Mouse (Mus musculus): ENCODE measurements around the gene Morn5.

Gene Morn5

DNA sequence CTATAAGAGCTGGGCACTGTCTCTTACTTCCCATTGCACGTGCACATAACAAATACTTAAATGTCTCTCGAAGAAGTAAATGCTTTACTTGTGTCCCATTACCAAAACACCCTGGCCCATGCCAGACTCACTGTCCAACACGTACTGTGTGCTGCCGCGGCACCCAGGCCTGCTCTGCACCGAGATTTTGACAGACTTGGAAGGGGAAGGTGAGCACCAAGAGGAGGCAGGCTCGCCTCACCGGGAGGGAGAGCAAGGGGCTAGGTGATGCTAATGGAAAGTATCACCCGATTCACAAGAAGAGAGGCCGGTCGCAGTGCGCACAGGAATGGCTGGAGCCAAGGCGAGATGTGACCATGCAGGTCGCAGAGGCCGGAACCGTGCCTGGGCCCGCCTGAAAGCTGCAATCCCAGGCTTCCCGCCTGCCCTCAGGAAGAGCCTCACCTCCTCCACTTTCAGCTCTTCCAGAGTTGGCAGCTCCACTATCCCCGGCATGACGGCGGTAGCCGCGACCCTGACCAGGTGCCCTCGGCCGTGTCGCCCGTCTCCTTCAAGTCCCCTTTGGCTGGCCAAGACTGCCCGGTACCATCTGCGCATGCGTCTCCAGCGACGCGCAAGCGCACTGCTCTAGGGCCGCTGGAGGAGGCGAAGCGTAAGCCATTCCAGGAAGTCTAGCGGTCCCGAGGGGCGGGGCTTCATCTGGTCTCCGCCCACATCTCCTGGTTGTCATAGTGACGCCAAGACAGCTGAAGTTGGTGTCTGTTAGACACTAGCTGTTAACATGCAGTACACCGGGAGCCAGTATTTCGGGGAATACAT lies at the start of gene Morn5, which contains the start of gene Ndufa8:
Morn5 (plus strand) TSS at position 711 of the 819 bp plus-strand sequence.
Ndufa8 (minus strand) TSS at position 659 of the 819 bp plus-strand sequence.
- peak; percentile 98 for DNase-seq

DNA sequence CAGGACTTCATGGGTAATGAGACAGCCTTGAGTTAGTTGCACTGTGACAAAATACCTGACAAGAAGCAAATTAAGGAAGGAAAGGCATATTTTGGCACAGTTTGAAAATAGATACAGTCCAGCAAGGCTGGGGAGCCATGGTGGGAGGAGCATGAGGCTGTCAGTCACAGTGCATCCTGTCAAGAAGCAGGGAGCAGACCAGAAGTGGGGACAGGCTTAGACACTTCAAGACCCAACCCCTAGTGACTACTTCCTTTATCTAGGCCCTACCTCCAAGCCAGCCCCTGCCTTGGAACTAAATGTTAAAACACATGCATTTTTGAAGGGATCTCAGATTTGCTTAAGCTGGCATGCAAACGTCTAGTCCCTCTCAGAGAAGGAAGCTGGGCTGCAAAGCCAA lies 48.9 kb upstream of the Morn5 start:
- no peak for DNase-seq

DNA sequence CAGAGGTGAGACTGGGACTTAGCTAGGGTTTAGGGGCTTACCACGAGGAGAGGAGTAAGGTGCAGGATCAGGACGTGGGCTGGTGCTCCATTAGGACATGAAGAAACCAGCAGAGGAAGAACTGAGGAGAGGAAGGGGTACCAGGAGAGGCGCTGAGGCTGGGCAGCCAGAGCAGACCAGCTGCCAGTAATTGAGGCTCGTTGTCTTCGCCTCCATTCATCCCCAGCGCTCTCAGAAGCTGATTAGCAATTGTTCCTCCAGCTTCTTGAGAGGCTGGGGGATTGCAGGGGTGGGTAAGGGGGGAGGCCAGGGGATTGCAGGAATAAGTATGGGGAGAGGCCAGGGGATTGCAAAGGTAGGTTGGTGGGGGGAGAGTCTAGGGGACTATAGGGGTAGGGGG lies 47.1 kb upstream of the Morn5 start:
- no peak for DNase-seq

DNA sequence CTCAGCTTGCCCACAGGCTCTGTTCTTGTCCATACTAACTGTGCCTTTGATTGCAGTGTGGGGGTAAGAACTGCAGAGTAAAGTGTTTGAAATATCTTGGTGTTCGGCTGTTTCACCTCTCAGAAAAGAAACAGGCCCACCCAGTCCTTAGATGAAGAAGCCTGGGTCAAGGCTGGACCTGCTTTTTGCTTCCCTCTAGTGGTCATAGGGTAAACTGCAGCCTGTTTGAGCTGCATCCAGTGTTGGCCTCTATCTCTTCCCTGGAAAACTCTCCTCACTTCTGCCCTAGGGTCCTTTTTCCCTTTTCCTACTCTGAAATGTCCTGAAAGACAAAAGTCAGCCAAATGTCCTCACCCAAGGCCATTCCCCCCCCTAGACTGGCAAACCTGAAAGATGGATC lies 41.2 kb upstream of the Morn5 start:
- peak; percentile 73 for DNase-seq

DNA sequence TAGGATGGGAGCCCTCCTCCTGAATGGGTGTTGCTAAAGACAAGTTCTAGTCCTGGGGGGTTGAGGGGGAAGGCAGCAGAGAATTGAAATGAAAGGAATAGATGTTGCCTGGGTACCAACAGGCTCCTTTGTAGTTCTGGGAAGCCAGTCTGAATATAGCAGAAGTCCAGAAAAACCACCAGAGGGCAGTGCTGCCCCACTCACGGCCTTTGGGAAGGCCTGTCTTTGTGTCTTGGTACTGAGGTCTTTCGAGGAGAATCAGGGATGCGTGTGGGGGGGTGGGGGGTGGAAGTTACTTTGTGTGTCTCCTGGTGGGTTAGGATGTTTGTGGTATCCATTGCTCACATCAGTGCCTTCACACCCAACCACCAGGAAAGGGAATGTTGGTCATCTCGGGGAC lies 39.9 kb upstream of the Morn5 start:
- peak; percentile 44 for DNase-seq

DNA sequence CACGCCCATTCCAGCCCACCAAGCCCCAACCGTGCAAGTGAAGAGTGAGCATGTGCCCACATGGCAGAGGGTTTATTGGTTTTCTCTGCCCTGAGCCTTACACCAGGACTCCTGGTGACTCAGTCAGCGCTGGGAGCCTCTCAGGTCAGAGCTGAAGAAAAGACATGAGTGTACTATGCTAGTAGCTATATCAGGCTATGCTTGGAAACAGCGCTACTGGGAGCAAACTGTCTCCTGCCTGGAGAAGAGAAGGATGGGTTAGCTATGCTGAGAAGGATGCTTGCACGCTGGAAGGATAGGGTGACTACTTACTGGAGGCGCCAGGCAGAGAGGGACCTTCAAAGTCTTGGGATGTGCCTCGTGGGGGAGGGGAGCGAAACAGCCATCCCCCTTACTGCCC lies 38.7 kb upstream of the Morn5 start:
- DNase-seq: no peak

DNA sequence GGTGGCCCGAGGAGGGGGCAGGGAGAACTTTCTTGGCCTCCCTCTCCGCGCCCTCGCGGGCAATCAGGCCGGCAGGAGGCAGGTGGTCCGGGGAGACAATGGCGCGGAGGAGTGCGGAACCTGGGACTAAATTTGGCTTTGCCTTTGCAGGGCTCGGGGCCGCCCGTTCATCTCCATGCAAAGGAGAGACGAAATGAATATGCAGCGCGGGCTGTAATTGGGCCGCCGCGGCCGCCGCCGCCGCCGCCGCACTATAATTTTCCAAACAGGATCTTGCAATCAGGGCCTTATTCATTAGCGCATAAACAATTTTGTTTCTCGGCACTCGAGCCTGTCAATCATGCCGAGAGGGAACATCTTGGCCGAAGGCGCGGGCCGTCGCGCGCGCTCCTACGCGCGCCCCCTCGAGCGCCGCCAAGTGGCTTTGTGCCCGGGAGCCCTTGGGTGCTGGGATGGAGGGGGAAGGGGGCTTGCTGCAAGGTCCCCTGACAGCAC lies 37.9 kb upstream of the Morn5 start:
- peak; percentile 42 for DNase-seq

DNA sequence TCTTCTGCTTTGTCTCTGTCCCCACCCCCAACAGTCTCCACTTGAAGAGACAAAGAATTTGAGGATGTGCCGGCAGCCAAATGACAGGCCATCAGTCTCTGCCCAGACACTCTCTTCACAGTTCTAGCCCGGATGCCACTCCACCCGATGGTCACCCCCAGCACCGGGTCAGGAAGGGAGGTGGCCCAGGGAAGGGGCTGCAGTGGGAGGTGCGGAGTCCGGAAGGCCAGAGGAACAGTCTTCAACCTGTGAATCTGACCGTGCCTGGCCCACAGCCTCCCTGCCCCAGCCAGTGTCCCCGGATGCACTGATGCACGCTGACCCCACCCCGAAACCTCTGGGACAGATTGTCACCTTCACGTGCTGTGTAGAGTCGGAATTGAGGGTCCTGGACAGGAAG lies 36.2 kb upstream of the Morn5 start:
- DNase-seq: peak; percentile 69

DNA sequence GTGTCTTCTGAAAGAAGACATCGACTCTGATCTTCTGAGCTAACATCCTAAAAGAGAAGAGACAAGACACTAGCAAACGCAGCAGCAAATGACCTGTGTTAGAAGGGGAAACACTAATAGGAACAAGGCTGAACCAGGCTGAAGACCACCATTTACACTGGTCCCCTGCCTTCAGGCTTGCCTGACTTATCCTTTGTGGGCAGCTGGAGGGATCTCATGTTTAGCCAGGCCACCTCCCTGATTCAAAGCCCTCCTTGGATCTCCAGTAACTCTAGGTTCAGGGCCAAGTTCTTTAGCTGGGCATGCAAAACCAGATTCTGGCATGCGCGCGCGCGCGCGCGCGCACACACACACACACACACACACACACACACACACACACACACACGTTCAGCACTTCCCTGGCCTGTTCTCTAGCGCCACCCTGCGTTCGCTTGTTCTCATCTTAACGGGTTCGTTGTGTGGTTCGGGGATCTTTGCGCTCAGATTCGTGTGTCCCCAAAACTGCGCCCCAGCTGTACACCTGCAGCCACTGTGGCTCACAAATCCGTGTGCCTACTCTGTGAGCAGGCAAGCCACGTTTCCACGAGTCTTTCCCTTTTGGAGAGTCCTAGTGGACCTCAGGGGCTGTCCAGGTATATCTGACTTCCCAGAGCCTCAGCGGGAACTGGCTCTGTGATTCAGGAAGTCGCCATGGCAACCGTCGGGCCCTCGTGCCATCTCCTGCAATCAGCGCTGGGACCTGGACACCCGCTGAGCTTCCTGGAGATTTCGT lies 27.7 kb upstream of the Morn5 start:
- peak; percentile 84 for DNase-seq

DNA sequence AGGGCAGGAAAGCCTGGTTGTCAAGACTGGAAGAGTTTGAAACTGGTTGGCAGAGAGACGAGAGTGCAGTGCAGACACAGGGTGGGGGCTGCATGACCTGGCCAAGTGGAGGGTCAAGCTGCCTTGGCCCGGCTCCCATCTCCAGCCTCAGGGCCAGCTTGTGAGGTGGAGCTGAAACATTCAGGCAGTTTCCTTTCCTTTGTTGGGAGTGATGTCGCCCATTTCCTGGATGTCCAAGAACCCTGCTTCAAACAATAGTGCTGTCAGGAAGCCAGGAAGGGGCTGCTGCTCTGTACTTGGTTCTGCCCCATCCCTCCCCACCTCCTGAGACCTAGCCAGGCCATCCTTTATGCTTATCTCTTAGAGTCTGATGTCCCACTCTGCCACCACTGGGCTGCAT lies 26.0 kb upstream of the Morn5 start:
- peak; percentile 89 for DNase-seq

DNA sequence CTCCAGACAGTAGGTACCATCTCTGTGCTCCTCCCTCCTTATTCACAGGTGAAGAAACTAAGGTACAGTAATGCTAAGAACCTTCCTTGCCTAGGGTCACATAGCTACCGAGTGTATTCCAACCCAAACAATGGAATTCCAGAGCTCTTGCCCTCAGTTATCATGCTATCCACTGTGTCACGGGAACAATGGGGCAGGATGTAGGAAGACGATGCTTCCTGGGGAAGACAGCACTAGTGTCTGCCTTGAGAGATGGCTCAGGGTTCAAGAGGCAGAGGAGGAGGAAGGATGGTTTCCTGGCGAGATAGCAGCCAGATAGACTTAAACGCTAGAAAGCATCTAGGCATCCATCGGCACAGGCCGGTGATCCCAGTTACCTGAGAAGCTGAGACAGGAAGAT lies 16.4 kb upstream of the Morn5 start:
- no peak for DNase-seq

DNA sequence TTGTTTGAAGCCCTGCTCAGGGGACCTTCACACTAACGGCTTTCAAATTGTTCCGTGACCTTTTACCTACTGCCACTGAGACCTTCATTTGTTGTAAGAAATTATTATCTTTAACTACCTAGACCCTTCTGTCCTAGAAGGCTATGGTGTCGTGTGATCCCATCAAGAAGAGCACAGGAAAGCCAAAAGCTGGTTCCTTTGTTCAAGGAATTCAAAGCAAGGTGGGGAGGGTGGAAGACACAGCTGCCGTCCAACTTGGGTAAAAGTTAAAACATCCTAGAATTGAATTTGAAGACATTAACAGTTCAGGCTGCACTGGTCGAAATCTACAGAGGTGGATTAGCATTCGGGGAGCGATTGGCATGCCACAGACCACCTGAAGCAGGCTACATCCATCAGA lies 15.3 kb upstream of the Morn5 start:
- DNase-seq: no peak

DNA sequence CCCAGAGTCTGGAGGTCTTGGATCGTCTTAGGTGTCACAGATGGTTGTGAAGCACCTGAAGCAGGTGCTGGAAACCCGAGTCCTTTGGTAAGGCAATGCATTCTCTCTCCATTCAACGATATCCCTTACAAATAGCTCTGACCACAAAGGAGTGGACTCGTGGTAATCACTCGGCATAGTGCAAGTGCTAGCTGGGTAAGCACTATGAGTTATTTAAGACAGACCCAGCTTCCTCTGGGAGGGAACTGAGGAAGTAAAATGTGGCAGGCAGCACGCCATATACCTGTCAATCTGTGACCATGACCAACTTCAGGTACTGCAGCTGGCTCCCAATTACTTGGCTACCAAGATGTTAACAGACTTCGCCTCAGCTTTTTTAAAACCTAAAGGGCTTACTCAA lies 14.4 kb upstream of the Morn5 start:
- no peak for DNase-seq

DNA sequence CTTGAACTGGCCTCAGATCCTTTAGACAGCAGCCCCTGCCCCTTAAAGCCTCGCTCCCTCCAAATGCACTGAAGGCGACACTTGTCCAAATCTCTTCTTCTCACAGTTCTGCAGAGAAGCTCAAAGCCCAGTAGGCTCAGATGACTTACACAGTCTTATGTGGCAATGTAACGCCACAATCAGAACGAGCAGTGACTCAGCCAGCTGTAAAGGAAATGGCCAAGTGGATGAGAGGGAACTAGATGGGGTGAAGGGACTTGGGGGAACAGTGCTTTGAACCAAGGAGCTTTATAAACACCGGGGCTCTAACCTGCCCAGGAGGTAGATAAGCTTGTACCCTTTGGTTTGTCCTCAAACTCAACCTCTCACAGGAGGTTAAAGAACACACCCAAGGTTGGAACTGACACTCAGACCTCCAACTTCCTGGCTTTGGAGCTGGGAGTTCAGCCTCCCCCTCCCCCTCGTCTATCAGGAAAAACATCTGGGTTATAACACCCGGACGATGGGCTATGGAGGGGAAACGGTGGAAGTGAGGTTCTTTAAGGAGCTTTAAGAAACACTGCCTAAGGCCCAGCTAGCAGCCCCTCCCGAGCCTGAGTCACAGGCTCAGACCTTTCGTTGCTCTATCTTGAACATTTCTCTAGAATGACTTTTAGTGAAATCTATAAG lies 13.7 kb upstream of the Morn5 start:
- no peak for DNase-seq

DNA sequence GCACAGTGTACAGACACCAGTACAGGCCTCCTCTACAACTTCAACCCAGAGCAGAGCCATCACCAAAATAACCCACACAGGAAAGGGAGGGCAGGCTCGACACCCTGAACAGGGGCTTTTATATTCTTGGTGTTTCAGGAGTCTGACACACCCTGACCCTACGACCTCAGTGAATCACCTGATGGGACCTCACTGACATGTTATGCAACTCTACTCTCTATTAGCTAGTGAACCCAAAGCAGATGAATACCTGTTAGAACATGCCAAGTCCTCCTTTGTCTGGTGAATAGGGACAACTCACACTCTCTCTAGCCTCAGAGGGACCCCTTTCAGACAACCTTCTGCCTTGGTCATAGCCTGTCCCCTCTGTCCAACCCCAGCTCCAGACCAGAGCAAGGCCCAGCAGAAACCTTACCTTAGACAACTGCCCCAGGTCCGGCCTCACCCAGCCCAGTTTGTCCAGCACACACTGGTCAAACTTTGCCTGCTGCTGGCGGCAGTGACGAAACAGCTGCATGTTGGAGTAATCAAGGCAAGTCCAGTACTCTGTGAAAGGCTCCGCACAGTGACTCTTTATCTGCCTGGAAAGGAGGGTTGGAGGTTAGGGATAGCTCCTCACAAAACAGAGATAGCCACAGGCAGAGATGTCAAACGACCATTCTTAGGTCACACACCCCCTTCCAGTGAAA lies 9.8 kb upstream of the Morn5 start:
- DNase-seq: no peak

DNA sequence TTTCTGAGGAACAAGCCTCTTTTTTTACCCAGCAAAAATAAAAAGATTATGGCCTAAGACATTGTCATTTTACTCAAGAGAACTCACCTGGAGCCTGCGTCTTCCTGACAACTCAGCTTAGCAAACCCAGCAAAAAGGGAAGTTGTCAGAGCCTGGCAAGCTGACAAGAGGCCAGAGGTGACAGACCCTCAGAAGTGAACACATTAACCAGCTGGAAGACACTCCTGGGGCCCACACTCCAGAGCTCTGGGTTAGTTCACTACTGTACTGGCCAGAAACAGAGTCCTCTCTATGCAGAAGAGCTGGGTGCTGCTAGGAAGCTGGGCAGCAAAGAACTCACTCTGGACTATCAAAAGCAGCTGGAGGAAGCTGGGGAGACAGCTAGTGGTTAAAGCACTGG lies 8.4 kb upstream of the Morn5 start:
- DNase-seq: no peak

DNA sequence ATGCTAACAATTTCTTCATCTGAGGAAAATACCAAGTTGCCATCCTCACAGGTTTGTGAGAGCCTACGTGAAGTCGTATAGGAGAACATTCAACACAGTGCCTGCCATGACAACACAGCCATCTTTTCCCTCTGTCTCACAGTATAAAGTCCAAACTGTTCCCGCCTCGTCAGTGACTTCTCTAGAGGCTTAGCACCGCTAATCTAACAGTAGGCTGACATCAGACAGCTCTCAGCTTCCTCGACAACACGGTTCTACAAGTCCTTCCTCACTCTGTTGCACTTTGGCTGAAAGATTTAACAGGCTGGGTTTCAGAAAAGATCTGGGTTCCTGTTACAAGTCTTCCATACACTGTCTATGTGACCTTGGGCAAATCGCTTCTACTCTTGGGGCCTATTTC lies 1.1 kb upstream of the Morn5 start:
- no peak for DNase-seq

DNA sequence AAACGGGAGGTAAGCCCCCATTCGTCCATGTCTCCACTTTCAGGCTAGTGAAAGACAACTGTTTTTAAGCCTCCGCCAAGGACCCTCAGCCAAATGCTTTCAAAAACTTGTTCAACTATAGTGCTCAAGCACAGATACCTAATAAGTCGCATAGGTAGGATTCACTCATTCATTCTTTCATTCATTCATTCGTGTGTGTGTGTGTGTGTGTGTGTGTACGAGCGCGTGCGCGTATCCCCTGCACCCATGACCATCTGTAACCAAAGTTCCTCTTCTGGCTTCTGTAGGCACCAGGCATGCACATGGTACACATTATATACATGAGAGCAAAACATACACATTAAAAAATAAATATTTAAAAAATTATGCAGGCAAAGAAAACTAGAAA lies 303 bp downstream of the Morn5 start:
- DNase-seq: no peak

DNA sequence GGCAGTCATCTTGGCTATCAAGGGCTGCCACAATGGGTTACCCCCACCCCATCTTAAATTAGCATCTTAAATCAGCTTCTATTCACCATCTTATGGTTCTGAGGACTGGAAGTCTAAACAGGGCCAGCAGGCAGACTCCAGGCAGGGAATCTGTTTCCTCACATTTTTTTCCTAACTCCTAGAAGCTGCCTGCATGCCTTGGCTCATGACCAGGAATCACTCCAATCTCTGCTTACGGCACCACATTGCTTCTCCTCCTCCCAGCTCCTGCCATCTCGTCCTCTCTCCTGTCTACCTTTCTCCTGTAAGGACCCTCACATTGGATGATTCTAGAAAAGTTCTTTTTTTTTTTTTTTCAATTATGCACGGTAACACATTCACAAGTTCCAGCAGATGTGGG lies 4.0 kb downstream of the Morn5 start:
- no peak for DNase-seq

DNA sequence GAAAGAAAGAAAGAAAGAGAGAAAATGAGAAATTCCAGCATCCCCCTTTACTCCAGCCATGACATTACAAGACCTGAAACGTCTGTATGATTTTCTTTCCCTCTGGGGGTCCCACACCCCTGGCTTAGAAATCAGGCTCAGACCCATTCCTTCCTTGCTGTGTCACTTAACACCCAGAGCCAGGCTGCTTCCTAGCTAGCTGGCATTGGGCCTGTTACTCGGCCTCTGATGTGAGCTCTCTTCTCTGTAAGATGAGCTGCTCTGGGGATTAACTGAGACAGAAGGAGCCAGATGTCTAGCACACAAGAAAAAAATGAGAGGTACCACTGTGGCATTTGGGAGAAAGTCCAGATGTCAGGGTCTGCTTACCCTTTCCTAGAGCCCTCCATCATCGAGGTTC lies 7.0 kb downstream of the Morn5 start:
- DNase-seq: no peak

DNA sequence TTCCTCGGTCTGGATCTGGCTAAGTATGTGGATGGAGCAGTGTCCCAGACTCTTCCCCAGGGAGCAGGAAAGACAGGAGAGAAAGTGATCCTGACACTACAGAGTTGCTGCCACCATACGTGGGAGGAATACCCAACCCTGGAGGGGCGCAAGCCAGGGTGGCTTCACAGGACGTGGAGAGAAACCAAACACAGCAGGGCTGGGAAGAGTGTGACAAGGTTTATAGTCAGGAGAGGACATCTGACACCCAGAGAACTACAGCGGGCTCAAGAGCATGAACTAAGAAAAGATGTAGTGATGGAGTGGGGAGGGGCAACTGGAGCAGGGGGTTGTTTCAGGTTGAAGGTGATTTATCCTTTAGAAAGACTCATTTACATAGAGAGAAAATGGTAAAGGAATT lies 12.2 kb downstream of the Morn5 start:
- no peak for DNase-seq

DNA sequence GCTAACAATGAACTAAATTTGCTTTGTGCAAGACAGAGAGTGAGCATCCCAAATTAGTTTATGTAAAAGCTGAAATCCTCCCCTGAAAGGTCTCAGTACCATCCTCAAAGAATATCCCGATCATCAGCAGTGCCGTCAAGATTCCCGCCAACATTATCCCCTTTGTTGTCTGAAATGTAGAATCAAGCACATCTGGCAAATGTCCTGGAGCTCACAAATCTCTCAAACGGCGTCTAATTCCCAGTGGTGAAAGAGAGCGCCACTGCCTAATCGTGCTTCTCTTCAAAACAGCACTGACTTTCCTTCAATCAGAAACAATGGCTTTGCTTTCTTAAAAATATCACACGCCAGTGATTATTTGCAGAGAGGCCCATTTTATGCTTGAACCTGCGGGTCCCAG lies 17.9 kb downstream of the Morn5 start:
- no peak for DNase-seq

Data from lung, postnatal 36 days (tissue).